Mouse (Mus musculus): ENCODE results near the gene Dab2ip. TPM values are rescaled to one million over a fixed set of nuclear protein-coding genes. Genes with fewer than 3 reads are reported as not detected.

The Dab2ip gene
- polyA plus RNA-seq, 1 experiment: 46.9 TPM

DNA sequence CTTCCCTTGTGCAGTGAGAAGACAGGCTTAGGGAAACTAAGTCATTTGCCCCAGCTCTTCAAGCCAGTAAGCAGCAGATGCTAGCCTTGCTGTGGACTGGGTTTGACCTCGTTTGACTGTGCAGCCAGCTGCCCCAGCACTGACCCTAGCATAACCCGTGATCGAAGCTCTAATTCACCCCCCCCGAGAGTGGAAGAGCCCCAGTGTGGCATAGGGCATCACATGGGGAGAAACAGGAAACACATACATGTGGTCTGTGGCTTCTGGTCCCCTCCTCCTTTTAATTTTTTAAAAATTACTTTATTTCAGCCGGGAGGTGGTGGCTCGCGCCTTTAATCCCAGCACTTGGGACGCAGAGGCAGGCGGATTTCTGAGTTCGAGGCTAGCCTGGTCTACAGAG is 27.3 kb upstream of the Dab2ip start:
- no peak overlapping the region for H3K4me3 ChIP-seq
- H3K36me3 ChIP-seq (ENCODE audit: control insufficient read depth, insufficient read depth): no peaks in the 10 kb centered on the region
- no peaks in the 10 kb centered on the region for H3K27me3 ChIP-seq (ENCODE audit: control insufficient read depth, insufficient read depth, insufficient read length)
- H3ac ChIP-seq (ENCODE audit: control insufficient read depth, insufficient read length): no peak overlapping the region
- no peak overlapping the region for H3K4me2 ChIP-seq (ENCODE audit: low read depth)
- no peaks in the 10 kb centered on the region for H3K79me2 ChIP-seq (ENCODE audit: control insufficient read depth, insufficient read depth)
- TF ChIP-seq REST (IDR thresholded peaks at IDR 0.05; ENCODE audit: insufficient read depth, insufficient read length) (no peak), TCF3 (IDR thresholded peaks at IDR 0.05; ENCODE audit: insufficient read length, low read depth) (no peak), CEBPB (IDR thresholded peaks at IDR 0.05; ENCODE audit: insufficient read depth, poor library complexity, severe bottlenecking) (no peak), USF1 (IDR thresholded peaks at IDR 0.05; ENCODE audit: low read depth) (no peak), MYOD1 (IDR thresholded peaks at IDR 0.05; ENCODE audit: control insufficient read depth in 1 of 3, insufficient read length in 2 of 3, low read depth in 2 of 3) (no peak), SRF (IDR thresholded peaks at IDR 0.05; ENCODE audit: control insufficient read depth, insufficient read length, low read depth) (no peak), TCF12 (IDR thresholded peaks at IDR 0.05; ENCODE audit: insufficient read depth, poor library complexity, severe bottlenecking) (no peak), E2F4 (IDR thresholded peaks at IDR 0.05; ENCODE audit: insufficient read depth) (no peak), MAX (IDR thresholded peaks at IDR 0.05; ENCODE audit: low read depth) (no peak), POLR2AphosphoS2 (IDR thresholded peaks at IDR 0.05; ENCODE audit: insufficient read length, low read depth) (no peak)

DNA sequence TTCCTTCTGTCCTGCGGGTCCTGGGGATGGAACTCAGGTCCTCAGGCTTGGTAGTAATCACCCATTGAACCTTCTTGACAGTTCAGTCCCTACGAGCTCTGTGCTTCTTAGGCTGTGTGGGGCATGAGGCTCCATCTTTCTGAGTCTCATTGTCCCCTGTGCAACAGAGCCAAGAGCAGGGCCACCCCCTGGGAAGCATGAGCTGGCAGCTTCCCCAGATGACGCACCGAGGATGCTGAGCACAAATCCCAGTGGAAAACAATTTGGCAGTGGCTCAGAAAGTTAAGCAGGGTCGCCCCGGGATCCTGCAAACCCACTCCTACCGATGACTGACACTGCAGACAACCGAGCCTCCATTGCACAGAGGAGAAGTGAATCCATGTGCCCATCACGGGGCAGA is 24.4 kb upstream of the Dab2ip start:
- Histone ChIP-seq H3K36me3 (ENCODE audit: control insufficient read depth, insufficient read depth) (no peaks in the 10 kb centered on the region), H3K4me2 (ENCODE audit: low read depth) (peak overlapping the region; percentile 7), H3K27me3 (ENCODE audit: control insufficient read depth, insufficient read depth, insufficient read length) (no peaks in the 10 kb centered on the region), H3ac (ENCODE audit: control insufficient read depth, insufficient read length) (no peak overlapping the region), H3K79me2 (ENCODE audit: control insufficient read depth, insufficient read depth) (no peaks in the 10 kb centered on the region), H3K4me3 (no peak overlapping the region)
- TF ChIP-seq POLR2A (IDR thresholded peaks at IDR 0.05; ENCODE audit: insufficient read length, low read depth): no peak
- no peak for TF ChIP-seq MYOD1 (IDR thresholded peaks at IDR 0.05; ENCODE audit: control insufficient read depth in 1 of 3, insufficient read length in 2 of 3, low read depth in 2 of 3)
- no peak for TF ChIP-seq USF1 (IDR thresholded peaks at IDR 0.05; ENCODE audit: low read depth)
- no peak for TF ChIP-seq POLR2AphosphoS2 (IDR thresholded peaks at IDR 0.05; ENCODE audit: insufficient read length, low read depth)
- no peak for TF ChIP-seq MYOG (IDR thresholded peaks at IDR 0.05; ENCODE audit: control insufficient read depth in 1 of 3, insufficient read depth in 1 of 3, insufficient read length in 2 of 3, low read depth in 2 of 3)
- TF ChIP-seq CEBPB (IDR thresholded peaks at IDR 0.05; ENCODE audit: insufficient read depth, poor library complexity, severe bottlenecking): no peak
- TF ChIP-seq TCF3 (IDR thresholded peaks at IDR 0.05; ENCODE audit: insufficient read length, low read depth): no peak
- TF ChIP-seq E2F4 (IDR thresholded peaks at IDR 0.05; ENCODE audit: insufficient read depth): no peak
- no peak for TF ChIP-seq MAX (IDR thresholded peaks at IDR 0.05; ENCODE audit: low read depth)
- TF ChIP-seq TCF12 (IDR thresholded peaks at IDR 0.05; ENCODE audit: insufficient read depth, poor library complexity, severe bottlenecking): no peak
- TF ChIP-seq SRF (IDR thresholded peaks at IDR 0.05; ENCODE audit: control insufficient read depth, insufficient read length, low read depth): no peak
- TF ChIP-seq REST (IDR thresholded peaks at IDR 0.05; ENCODE audit: insufficient read depth, insufficient read length): no peak

DNA sequence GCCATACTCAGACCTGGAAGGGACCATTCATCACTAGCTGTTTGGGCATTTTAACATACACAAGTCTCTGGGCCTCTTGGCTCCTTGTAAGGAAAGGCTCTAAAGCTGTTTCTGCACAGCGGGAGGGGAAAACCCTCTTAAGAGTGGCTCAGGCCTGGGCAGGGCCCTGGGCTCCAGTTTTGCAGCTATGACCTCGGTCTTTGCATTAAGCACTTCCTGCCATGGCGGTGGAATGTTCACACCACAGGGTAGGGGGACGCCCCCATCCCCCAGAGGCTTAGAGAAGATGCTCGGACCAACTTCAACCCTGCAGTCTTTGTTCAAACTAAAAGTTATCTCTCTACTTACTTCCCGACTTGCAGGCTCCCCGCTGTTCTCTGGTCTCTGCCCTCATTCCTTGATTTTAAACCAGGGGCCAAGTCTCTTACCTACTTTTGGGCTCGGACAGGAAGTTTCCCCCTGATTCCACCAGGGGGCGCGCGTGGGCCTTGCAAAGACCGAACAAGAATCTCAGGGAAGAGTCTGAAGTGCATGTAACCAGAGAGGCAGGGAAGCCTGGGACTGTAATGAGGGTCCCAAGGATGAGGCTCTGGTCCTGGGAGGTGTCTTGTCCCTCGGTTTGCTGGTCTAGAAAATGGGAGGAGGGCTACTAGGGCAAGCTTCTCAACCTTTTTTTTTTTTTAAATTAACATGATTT is 18.6 kb upstream of the Dab2ip start:
- no peak overlapping the region for H3K4me3 ChIP-seq
- H3ac ChIP-seq (ENCODE audit: control insufficient read depth, insufficient read length): no peak overlapping the region
- no peak for TF ChIP-seq MAX (IDR thresholded peaks at IDR 0.05; ENCODE audit: low read depth)
- no peak for TF ChIP-seq CEBPB (IDR thresholded peaks at IDR 0.05; ENCODE audit: insufficient read depth, poor library complexity, severe bottlenecking)
- TF ChIP-seq POLR2AphosphoS2 (IDR thresholded peaks at IDR 0.05; ENCODE audit: insufficient read length, low read depth): no peak
- no peak for TF ChIP-seq TCF12 (IDR thresholded peaks at IDR 0.05; ENCODE audit: insufficient read depth, poor library complexity, severe bottlenecking)
- TF ChIP-seq MYOD1 (IDR thresholded peaks at IDR 0.05; ENCODE audit: control insufficient read depth in 1 of 3, insufficient read length in 2 of 3, low read depth in 2 of 3): no peak
- no peaks in the 10 kb centered on the region for H3K36me3 ChIP-seq (ENCODE audit: control insufficient read depth, insufficient read depth)
- H3K79me2 ChIP-seq (ENCODE audit: control insufficient read depth, insufficient read depth): no peaks in the 10 kb centered on the region
- no peak overlapping the region for H3K4me2 ChIP-seq (ENCODE audit: low read depth)
- no peaks in the 10 kb centered on the region for H3K27me3 ChIP-seq (ENCODE audit: control insufficient read depth, insufficient read depth, insufficient read length)

GRCm38 (mm10) chr2:35540798-35541197 is 17.3 kb upstream of the Dab2ip start:
- TF ChIP-seq POLR2A (IDR thresholded peaks at IDR 0.05; ENCODE audit: insufficient read length, low read depth) (no peak), E2F4 (IDR thresholded peaks at IDR 0.05; ENCODE audit: insufficient read depth) (no peak), SRF (IDR thresholded peaks at IDR 0.05; ENCODE audit: control insufficient read depth, insufficient read length, low read depth) (no peak), TCF12 (IDR thresholded peaks at IDR 0.05; ENCODE audit: insufficient read depth, poor library complexity, severe bottlenecking) (no peak)
- Histone ChIP-seq H3ac (ENCODE audit: control insufficient read depth, insufficient read length) (no peak overlapping the region), H3K79me2 (ENCODE audit: control insufficient read depth, insufficient read depth) (no peaks in the 10 kb centered on the region), H3K36me3 (ENCODE audit: control insufficient read depth, insufficient read depth) (no peaks in the 10 kb centered on the region), H3K4me3 (no peak overlapping the region), H3K27me3 (ENCODE audit: control insufficient read depth, insufficient read depth, insufficient read length) (no peaks in the 10 kb centered on the region), H3K4me2 (ENCODE audit: low read depth) (no peak overlapping the region)

- Histone ChIP-seq H3K79me2 (ENCODE audit: control insufficient read depth, insufficient read depth) (no peaks in the 10 kb centered on the region), H3K36me3 (ENCODE audit: control insufficient read depth, insufficient read depth) (no peaks in the 10 kb centered on the region), H3ac (ENCODE audit: control insufficient read depth, insufficient read length) (no peak overlapping the region), H3K4me3 (no peak overlapping the region), H3K27me3 (ENCODE audit: control insufficient read depth, insufficient read depth, insufficient read length) (no peaks in the 10 kb centered on the region), H3K4me2 (ENCODE audit: low read depth) (no peak overlapping the region)
- TF ChIP-seq POLR2A (IDR thresholded peaks at IDR 0.05; ENCODE audit: insufficient read length, low read depth) (no peak), MAX (IDR thresholded peaks at IDR 0.05; ENCODE audit: low read depth) (no peak), MYOD1 (IDR thresholded peaks at IDR 0.05; ENCODE audit: control insufficient read depth in 1 of 3, insufficient read length in 2 of 3, low read depth in 2 of 3) (peak in 1 of 3 experiments; percentile 3), TCF12 (IDR thresholded peaks at IDR 0.05; ENCODE audit: insufficient read depth, poor library complexity, severe bottlenecking) (no peak), SRF (IDR thresholded peaks at IDR 0.05; ENCODE audit: control insufficient read depth, insufficient read length, low read depth) (no peak)
These were observed 13.3 kb upstream of the Dab2ip start for GRCm38 (mm10) chr2:35544717-35545116.

Measured in myocyte (in vitro differentiated cells).